Mouse (Mus musculus) megakaryocyte, embryonic 14.5 days (primary cell): ENCODE measurements at regions not wholly inside any gene's neighbourhood (a gene's known extent, or its start where the extent isn't known, plus 50 kb on each side); places are given as distances from the start of the nearest gene placed in this dataset.

Experiments used
- FLI1 ChIP-seq: IDR thresholded peaks from 2 replicates; pipeline ENCODE4 v1.6.1; 2012; ENCODE audit warnings: low read length, inconsistent platforms, mixed read lengths
- GATA1 ChIP-seq: IDR thresholded peaks from 3 replicates; pipeline ENCODE4 v1.6.1; 2012; ENCODE audit warnings: mixed read lengths, low read length, inconsistent platforms, borderline replicate concordance

GRCm38 (mm10) chr8:103919324-103919723, 182.1 kb upstream of the Cdh5 start:
- TF ChIP-seq GATA1 (no peak), FLI1 (no peak)
